Comparison of ENCODE assay signal across 11 mouse cellular contexts in genomic region chr4:130972421-130972829, GRCm38 (mm10). TPM values are rescaled to one million over a fixed set of nuclear protein-coding genes. Genes with fewer than 3 reads are reported as not detected.
DNase-seq lines count a peak whose midpoint lies in the region; ATAC-seq and TF ChIP-seq lines count a peak whose summit lies in the region.
"Had no signal": no experiment of that assay in that cellular context is flagged by ENCODE, and none has a peak within 500 bp of the region (broad histone marks: within the 10 kb centered on the region; RNA-seq: fewer than 3 reads in every experiment).

No protein-coding gene starts in this region.

- H3K36me3 ChIP-seq in heart, embryonic 10.5 days, result no peaks in the 10 kb centered on the region
- H3K36me3 ChIP-seq in forebrain, embryonic 16.5 days (ENCODE audit: control insufficient read depth, insufficient read depth), result no peaks in the 10 kb centered on the region
- H3K36me3 ChIP-seq in hindbrain, embryonic 15.5 days, result no peaks in the 10 kb centered on the region
- H3K36me3 ChIP-seq in kidney, adult 2 months (ENCODE audit: control insufficient read depth, insufficient read depth, low read length), result no peaks in the 10 kb centered on the region
- H3K36me3 ChIP-seq: kidney, embryonic 15.5 days; neural tube, embryonic 12.5 days had no signal

- no peak overlapping the region for H3K27ac ChIP-seq in heart, embryonic 10.5 days
- H3K27ac ChIP-seq in forebrain, embryonic 16.5 days (ENCODE audit: low read length), result peak overlapping the region; percentile 84
- H3K27ac ChIP-seq in hindbrain, embryonic 15.5 days (replicated peaks), result peak overlapping the region; percentile 68
- no peak overlapping the region for H3K27ac ChIP-seq in kidney, adult 2 months (ENCODE audit: insufficient read depth, low read depth, low read length)
- H3K27ac ChIP-seq: kidney, embryonic 15.5 days; neural tube, embryonic 12.5 days had no signal

- no peaks in the 10 kb centered on the region for H3K4me1 ChIP-seq in heart, embryonic 10.5 days
- peaks cover 29% of the 10 kb centered on the region for H3K4me1 ChIP-seq in forebrain, embryonic 16.5 days (replicated peaks; ENCODE audit: control insufficient read depth, insufficient read depth, low read length)
- peaks cover 16% of the 10 kb centered on the region; the same call in 1 of the 2 replicates for H3K4me1 ChIP-seq in hindbrain, embryonic 15.5 days (replicated peaks)
- no peaks in the 10 kb centered on the region for H3K4me1 ChIP-seq in kidney, adult 2 months (ENCODE audit: control insufficient read depth, insufficient read depth, low read length)
- H3K4me1 ChIP-seq: kidney, embryonic 15.5 days; neural tube, embryonic 12.5 days had no signal

- no peak overlapping the region for H3K4me2 ChIP-seq in forebrain, embryonic 16.5 days (ENCODE audit: low read length)
- H3K4me2 ChIP-seq in hindbrain, embryonic 15.5 days, result 0 out of 2 replicates have a peak overlapping the region, but pooled peaks have one; percentile 2
- H3K4me2 ChIP-seq: kidney, embryonic 15.5 days; neural tube, embryonic 12.5 days had no signal

- H3K4me3 ChIP-seq in heart, embryonic 10.5 days, result no peak overlapping the region
- H3K4me3 ChIP-seq in forebrain, embryonic 16.5 days (replicated peaks; ENCODE audit: low read length), result no peak overlapping the region
- H3K4me3 ChIP-seq in hindbrain, embryonic 15.5 days, result no peak overlapping the region
- H3K4me3 ChIP-seq in kidney, adult 2 months (ENCODE audit: insufficient read depth, low read depth, low read length), result no peak overlapping the region
- H3K4me3 ChIP-seq: kidney, embryonic 15.5 days; neural tube, embryonic 12.5 days had no signal

- 58% methylated on average over 5 of the region's 5 CpGs for WGBS in heart, embryonic 10.5 days
- WGBS in forebrain, embryonic 16.5 days, result 37% methylated on average over 5 of the region's 5 CpGs
- 45% methylated on average over 5 of the region's 5 CpGs for WGBS in hindbrain, embryonic 15.5 days
- WGBS in kidney, adult 2 months, result 75% methylated on average over 5 of the region's 5 CpGs

- ATAC-seq in forebrain, embryonic 16.5 days, result peak; percentile 67
- peak; percentile 80 for ATAC-seq in hindbrain, embryonic 15.5 days (ENCODE audit: low FRiP score, low read depth)

- no peaks in the 10 kb centered on the region for H3K9me3 ChIP-seq in heart, embryonic 10.5 days
- H3K9me3 ChIP-seq in forebrain, embryonic 16.5 days (ENCODE audit: control insufficient read depth, low read length), result peaks cover 2% of the 10 kb centered on the region; the same call in 1 of the 2 replicates
- H3K9me3 ChIP-seq in hindbrain, embryonic 15.5 days, result no peaks in the 10 kb centered on the region

- TF ChIP-seq POLR2A in brain, embryonic 14.5 days (IDR thresholded peaks at IDR 0.05; ENCODE audit: borderline replicate concordance, extremely low read depth, insufficient read depth, insufficient read length, poor library complexity, severe bottlenecking), result no peak
- no peak for TF ChIP-seq POLR2A in kidney, adult 2 months (IDR thresholded peaks at IDR 0.05; ENCODE audit: low read depth, low read length)

- peak; percentile 98 for DNase-seq in heart, adult 11 months
- no peak for DNase-seq in heart, embryonic 10.5 days (ENCODE audit: low spot score)
- DNase-seq in brain, embryonic 14.5 days (ENCODE audit: low read depth), result peak; percentile 85
- no peak for DNase-seq in thymus, postnatal 4 days
- DNase-seq in lung, adult 18-20 months, result no peak
- DNase-seq in kidney, adult 2 months, result no peak

- TF ChIP-seq CTCF in brain, embryonic 14.5 days (IDR thresholded peaks at IDR 0.05; ENCODE audit: borderline replicate concordance, extremely low read depth, insufficient read depth, insufficient read length), result no peak
- no peak for TF ChIP-seq CTCF in kidney, adult 2 months (conservative IDR thresholded peaks at IDR 0.05; ENCODE audit: insufficient read depth, insufficient read length, low read depth, low read length)

- 0 out of 2 replicates have a peak, but pooled peaks cover under 1% of the 10 kb centered on the region for H3K27me3 ChIP-seq in heart, embryonic 10.5 days (ENCODE audit: insufficient read depth, poor library complexity, severe bottlenecking)
- no peaks in the 10 kb centered on the region for H3K27me3 ChIP-seq in forebrain, embryonic 16.5 days (replicated peaks; ENCODE audit: control insufficient read depth, insufficient read depth, low read length)
- H3K27me3 ChIP-seq in hindbrain, embryonic 15.5 days, result no peaks in the 10 kb centered on the region
- H3K27me3 ChIP-seq in kidney, adult 2 months (replicated peaks; ENCODE audit: control insufficient read depth, insufficient read depth, low read length), result no peaks in the 10 kb centered on the region
- H3K27me3 ChIP-seq: kidney, embryonic 15.5 days; neural tube, embryonic 12.5 days had no signal

- no peak overlapping the region for H3K9ac ChIP-seq in forebrain, embryonic 16.5 days (replicated peaks; ENCODE audit: low read depth, low read length)
- no peak overlapping the region for H3K9ac ChIP-seq in hindbrain, embryonic 15.5 days
- H3K9ac ChIP-seq: kidney, embryonic 15.5 days; neural tube, embryonic 12.5 days had no signal

RNA-seq across cellular contexts. Expression of gene Matn1, which starts 28.2 kb away (rescaled TPM):
- not detected in 2 replicates for polyA plus RNA-seq in heart, embryonic 10.5 days (2016; fragmentation: Nextera tagmentation; extraction: Ambion mirVana)
- polyA plus RNA-seq in brain, embryonic 14.5 days (2012; rRNA removed), result 0.29 and 0.81 TPM in 2 replicates
- 3.3 TPM in 1 of 2 replicates, not detected in the other for polyA plus RNA-seq in forebrain, embryonic 16.5 days (2015; fragmentation: Nextera tagmentation; extraction: Ambion mirVana)
- 0.56 and 1.8 TPM in 2 replicates for polyA plus RNA-seq in hindbrain, embryonic 15.5 days (2015; fragmentation: Nextera tagmentation; extraction: Ambion mirVana)
- polyA plus RNA-seq in kidney, adult 2 months (2012; rRNA removed), result 0.06 TPM in 1 of 2 replicates, not detected in the other
- polyA plus RNA-seq: C2C12 had no signal

RNA-seq across cellular contexts. Expression of gene Laptm5, which starts 59.5 kb away (rescaled TPM):
- polyA plus RNA-seq in heart, embryonic 10.5 days (2016; fragmentation: Nextera tagmentation; extraction: Ambion mirVana), result 7.7 and 19.5 TPM in 2 replicates
- polyA plus RNA-seq in brain, embryonic 14.5 days (2012; rRNA removed), result 22.6 and 26.5 TPM in 2 replicates
- polyA plus RNA-seq in forebrain, embryonic 16.5 days (2015; fragmentation: Nextera tagmentation; extraction: Ambion mirVana), result 18.5 and 23.4 TPM in 2 replicates
- 24.9 and 34.6 TPM in 2 replicates for polyA plus RNA-seq in hindbrain, embryonic 15.5 days (2015; fragmentation: Nextera tagmentation; extraction: Ambion mirVana)
- 35.6 and 79.8 TPM in 2 replicates for polyA plus RNA-seq in kidney, adult 2 months (2012; rRNA removed)

Comparison
In these comparisons a context has a peak if more than half of its experiments do, and no peak if none do; other contexts are left out.
1. DNase-seq: peak in heart, adult 11 months (single experiment) and brain, embryonic 14.5 days (single experiment); none in heart, embryonic 10.5 days (single experiment), thymus, postnatal 4 days (single experiment), lung, adult 18-20 months (0 of 2) and kidney, adult 2 months (single experiment).
2. H3K27ac ChIP-seq: peak in forebrain, embryonic 16.5 days (single experiment) and hindbrain, embryonic 15.5 days (single experiment); none in heart, embryonic 10.5 days (single experiment) and kidney, adult 2 months (single experiment).